Mouse (Mus musculus) mammary gland, adult 2 months (tissue): Measurements from ENCODE around the gene Pno1. TPM values are rescaled to one million over a fixed set of nuclear protein-coding genes. Genes with fewer than 3 reads are reported as not detected.

Experiments
- polyA plus RNA-seq: library from polyadenylated mRNA; depleted of rRNA; stranded (reverse); fragments of >200 nt; gene quantifications from 2 replicates; pipeline ENCODE4 v1.2.3, GENCODE M21; 2012; ENCODE audit warnings: low replicate concordance; rRNA removed

Pno1 gene
- 3.5 and 4.2 TPM in 2 replicates for polyA plus RNA-seq

GRCm38 (mm10) chr11:17211258-17212140, at the start of gene Pno1:
Pno1 (minus strand) TSS chr11:17211568.

GRCm38 (mm10) chr11:17257443-17257842, 46.1 kb upstream of the Pno1 start, which contains the start of gene C1d:
C1d (plus strand) TSS chr11:17257579.

GRCm38 (mm10) chr11:17181807-17182206, 29.6 kb downstream of the Pno1 start, which contains the start of gene Wdr92:
Wdr92 (plus strand) TSS chr11:17182107.

GRCm38 (mm10) chr11:17158858-17159737, 52.3 kb downstream of the Pno1 start, which contains the start of gene Ppp3r1:
Ppp3r1 (plus strand) TSS chr11:17159263.

Other genes with a start within 250 kb of the Pno1 start
- gene Cnrip1, start 160.0 kb downstream of the Pno1 start, polyA plus RNA-seq, result 18.7 and 19.6 TPM in 2 replicates
- 2.8 and 5.8 TPM in 2 replicates for gene Plek, start 159.2 kb downstream of the Pno1 start, polyA plus RNA-seq
- gene Ppp3r1, start 52.3 kb downstream of the Pno1 start, polyA plus RNA-seq, result 26.8 and 77.3 TPM in 2 replicates
- 5.4 and 9.0 TPM in 2 replicates for gene Wdr92, start 29.5 kb downstream of the Pno1 start, polyA plus RNA-seq
- gene C1d, start 46.0 kb upstream of the Pno1 start, polyA plus RNA-seq, result 4.3 and 12.5 TPM in 2 replicates